Mouse (Mus musculus) small intestine, adult 2 months (tissue): ENCODE results near the gene Akap12.

Experiments used
- CTCF ChIP-seq: fragments of 200-500 bp; IDR thresholded peaks from 2 replicates; pipeline ENCODE4 v1.5.1; 2012; ENCODE audit warnings: low read depth, mild to moderate bottlenecking, control low read depth, inconsistent platforms, low read length, moderate library complexity, mixed read lengths; ENCODE audit not compliant: insufficient replicate concordance, insufficient read length; ENCODE audit errors: extremely low read depth
- POLR2A ChIP-seq: fragments of 200-500 bp; IDR thresholded peaks from 2 replicates; pipeline ENCODE4 v1.6.1; 2012; ENCODE audit warnings: low read depth, mild to moderate bottlenecking, control low read depth, inconsistent platforms, low read length, moderate library complexity

DNA sequence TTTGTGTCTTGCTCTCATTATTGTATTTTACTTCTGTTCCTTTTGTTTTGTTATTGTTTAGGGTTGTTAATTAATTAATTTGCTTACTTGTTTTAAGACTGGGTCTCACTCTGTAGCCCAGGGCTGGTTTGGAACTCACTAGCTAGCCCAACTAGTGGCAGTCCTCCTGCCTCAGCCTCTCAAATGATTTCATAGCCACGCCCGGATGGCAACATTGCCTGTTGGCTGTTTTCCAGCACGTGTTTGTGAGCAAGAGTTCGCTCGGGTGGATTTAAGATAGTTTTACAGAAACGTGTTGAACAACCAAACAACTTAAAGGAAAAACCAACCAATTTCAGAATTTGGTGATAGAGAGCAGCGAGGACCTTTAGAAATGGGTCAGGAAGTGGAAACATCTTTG, 1.3 kb downstream of the Akap12 start:
- TF ChIP-seq POLR2A (no peak), CTCF (no peak)
